Comparison of ENCODE assay signal across 29 mouse cellular contexts in the genomic region with DNA sequence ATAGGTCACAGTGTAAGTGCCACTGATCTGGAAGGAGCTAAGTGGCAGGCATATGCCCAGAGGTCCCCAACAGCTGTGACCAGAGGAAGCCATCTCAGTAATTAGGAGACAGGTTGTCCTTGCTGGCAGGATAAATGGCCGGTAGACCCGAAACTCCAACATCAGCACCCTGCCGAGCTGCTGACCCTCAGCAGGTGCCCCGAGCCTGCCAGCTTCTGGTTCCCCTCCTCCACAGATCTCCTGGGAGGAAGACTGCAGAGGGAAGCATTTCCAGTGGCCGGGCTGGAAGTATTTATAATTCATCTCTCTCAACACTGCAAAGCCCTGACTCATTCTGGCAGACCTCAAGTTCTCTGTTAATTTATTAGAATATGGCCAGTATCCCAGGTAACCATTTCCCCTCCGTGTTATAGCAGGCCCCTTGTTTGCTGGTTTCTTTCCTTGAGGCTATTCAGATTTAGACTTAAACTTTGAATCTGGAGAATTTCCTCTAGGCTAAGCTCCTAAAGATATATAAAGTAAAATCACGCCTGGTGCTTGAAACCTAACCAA.
DNase-seq lines count a peak whose midpoint lies in the region; ATAC-seq and TF ChIP-seq lines count a peak whose summit lies in the region.
"Had no signal": no experiment of that assay in that cellular context is flagged by ENCODE, and none has a peak within 500 bp of the region (broad histone marks: within the 10 kb centered on the region; RNA-seq: fewer than 3 reads in every experiment).

No protein-coding gene starts in this region.

- H3K9ac ChIP-seq in midbrain, embryonic 16.5 days (ENCODE audit: low read depth, low read length) = no peak overlapping the region
- H3K9ac ChIP-seq: embryonic facial prominence, embryonic 13.5 days; forebrain, embryonic 15.5 days; intestine, embryonic 15.5 days; liver, embryonic 14.5 days; midbrain, embryonic 13.5 days had no signal

- H3K9me3 ChIP-seq in midbrain, embryonic 16.5 days (replicated peaks; ENCODE audit: control insufficient read depth, low read length, poor library complexity, severe bottlenecking) = no peaks in the 10 kb centered on the region
- H3K9me3 ChIP-seq: embryonic facial prominence, embryonic 13.5 days; forebrain, embryonic 10.5 days; forebrain, embryonic 15.5 days; heart, embryonic 10.5 days; intestine, embryonic 15.5 days; midbrain, embryonic 13.5 days had no signal

- no peak for TF ChIP-seq CTCF in gastrocnemius, adult 2 months (IDR thresholded peaks at IDR 0.05)

- H3K4me1 ChIP-seq in brown adipose tissue, adult 24 weeks (ENCODE audit: control insufficient read depth, insufficient read depth, insufficient read length, low read length) = peaks cover 48% of the 10 kb centered on the region
- peaks cover 12% of the 10 kb centered on the region for H3K4me1 ChIP-seq in midbrain, embryonic 16.5 days (ENCODE audit: control insufficient read depth, insufficient read depth, low read length)
- H3K4me1 ChIP-seq: forebrain, embryonic 15.5 days had no signal

- H3K36me3 ChIP-seq in midbrain, embryonic 16.5 days (ENCODE audit: control insufficient read depth, insufficient read depth, low read length) = no peaks in the 10 kb centered on the region
- H3K36me3 ChIP-seq: embryonic facial prominence, embryonic 13.5 days; forebrain, embryonic 10.5 days; forebrain, embryonic 15.5 days; heart, embryonic 10.5 days; intestine, embryonic 15.5 days; midbrain, embryonic 13.5 days had no signal

- intact Hi-C loops in gastrocnemius, adult 2 months (cut with DNase I) = no loop called here

- no peaks in the 10 kb centered on the region for H3K27me3 ChIP-seq in midbrain, embryonic 16.5 days (ENCODE audit: control insufficient read depth, insufficient read depth, low read depth, low read length)
- H3K27me3 ChIP-seq: forebrain, embryonic 15.5 days; intestine, embryonic 15.5 days; midbrain, embryonic 13.5 days; Patski had no signal

- DNase-seq in gastrocnemius, adult 2 months = no peak
- no peak for DNase-seq in gastrocnemius, adult 18-20 months (ENCODE audit: low spot score)
- DNase-seq in kidney, postnatal 10 days = peak; percentile 30
- no peak for DNase-seq in kidney, postnatal 4 days
- DNase-seq in 3T3-L1 (ENCODE audit: low read depth, low spot score) = peak; percentile 51
- DNase-seq: adrenal gland, postnatal 10 days; cerebellum, adult 11 months; gastrocnemius, postnatal 10 days; kidney, adult 9 months; kidney, postnatal 14 days; liver; lung, adult 2 months; lung, postnatal 10 days; right cerebral cortex, postnatal 25 days; thymus, adult 2 months; thymus, postnatal 36 days had no signal

- 40% methylated on average over 7 of the region's 7 CpGs for WGBS in midbrain, embryonic 16.5 days

- ATAC-seq in midbrain, embryonic 16.5 days = no peak
- ATAC-seq: forebrain, embryonic 15.5 days; hindbrain, postnatal 0 days; intestine, embryonic 15.5 days; midbrain, embryonic 13.5 days; Patski had no signal

- H3K27ac ChIP-seq in gastrocnemius, adult 2 months = peak overlapping the region; percentile 25; the same call in 1 of the 2 replicates
- peak overlapping the region; percentile 48 for H3K27ac ChIP-seq in brown adipose tissue, adult 24 weeks (replicated peaks; ENCODE audit: low read depth, low read length)
- H3K27ac ChIP-seq in midbrain, embryonic 16.5 days (ENCODE audit: low read length) = no peak overlapping the region
- H3K27ac ChIP-seq: embryonic facial prominence, embryonic 13.5 days; forebrain, embryonic 10.5 days; forebrain, embryonic 15.5 days; heart, embryonic 10.5 days; hindbrain, postnatal 0 days; intestine, embryonic 15.5 days; left cerebral cortex, adult 2 months; liver, embryonic 14.5 days; macrophage; midbrain, embryonic 13.5 days had no signal

- H3K4me3 ChIP-seq in gastrocnemius, adult 2 months = no peak overlapping the region
- H3K4me3 ChIP-seq in brown adipose tissue, adult 24 weeks (ENCODE audit: insufficient read depth, low read depth, low read length) = no peak overlapping the region
- no peak overlapping the region for H3K4me3 ChIP-seq in midbrain, embryonic 16.5 days (ENCODE audit: low read depth, low read length)
- H3K4me3 ChIP-seq: embryonic facial prominence, embryonic 13.5 days; forebrain, embryonic 10.5 days; forebrain, embryonic 15.5 days; heart, embryonic 10.5 days; intestine, embryonic 15.5 days; left cerebral cortex, adult 2 months; midbrain, embryonic 13.5 days had no signal

- no peak overlapping the region for H3K4me2 ChIP-seq in midbrain, embryonic 16.5 days (ENCODE audit: low read length)
- H3K4me2 ChIP-seq: embryonic facial prominence, embryonic 13.5 days; forebrain, embryonic 15.5 days; intestine, embryonic 15.5 days; midbrain, embryonic 13.5 days had no signal

Comparison
In these comparisons a context has a peak if more than half of its experiments do, and no peak if none do; other contexts are left out.
1. DNase-seq: peak in kidney, postnatal 10 days (single experiment) and 3T3-L1 (single experiment); none in gastrocnemius, adult 2 months (single experiment), gastrocnemius, adult 18-20 months (single experiment) and kidney, postnatal 4 days (0 of 2).